Mouse (Mus musculus) NIH3T3 (cell line): ENCODE results near the gene Entpd7.

ENCODE experiments used
- DNase-seq: peaks from one replicate; pipeline ENCODE4 v3.0.0-alpha.2; 2012; ENCODE audit warnings: low read depth

Entpd7 gene

GRCm38 (mm10) chr19:43674730-43675524 is 14.5 kb upstream of the Entpd7 start, which contains the start of gene Slc25a28:
Gene Slc25a28, minus strand, starts transcription at chr19:43674881.
- peak; percentile 100 for DNase-seq

- peak; percentile 74 for DNase-seq
Observed at GRCm38 (mm10) chr19:43675525-43676400, 13.7 kb upstream of the Entpd7 start.

GRCm38 (mm10) chr19:43678467-43679003 is 10.9 kb upstream of the Entpd7 start:
- peak; percentile 16 for DNase-seq

GRCm38 (mm10) chr19:43679474-43679981 is 9.9 kb upstream of the Entpd7 start:
- no peak for DNase-seq

GRCm38 (mm10) chr19:43681541-43681940 is 7.9 kb upstream of the Entpd7 start:
- peak; percentile 40 for DNase-seq

GRCm38 (mm10) chr19:43692815-43693214 is 3.3 kb downstream of the Entpd7 start:
- no peak for DNase-seq

GRCm38 (mm10) chr19:43695514-43695964 is 6.1 kb downstream of the Entpd7 start:
- peak; percentile 46 for DNase-seq

- no peak for DNase-seq
Observed at GRCm38 (mm10) chr19:43697666-43698370, 8.3 kb downstream of the Entpd7 start.

GRCm38 (mm10) chr19:43699021-43699762 is 9.7 kb downstream of the Entpd7 start:
- DNase-seq: peak; percentile 24

- DNase-seq: no peak
Observed at GRCm38 (mm10) chr19:43699763-43700155, 10.3 kb downstream of the Entpd7 start.

GRCm38 (mm10) chr19:43704211-43704610 is 14.7 kb downstream of the Entpd7 start:
- no peak for DNase-seq

GRCm38 (mm10) chr19:43704787-43705497 is 15.5 kb downstream of the Entpd7 start:
- no peak for DNase-seq

GRCm38 (mm10) chr19:43708206-43708605 is 18.7 kb downstream of the Entpd7 start:
- no peak for DNase-seq

- no peak for DNase-seq
Observed at GRCm38 (mm10) chr19:43709317-43709716, 19.8 kb downstream of the Entpd7 start.

- DNase-seq: no peak
Observed at GRCm38 (mm10) chr19:43711159-43711916, 21.9 kb downstream of the Entpd7 start.

GRCm38 (mm10) chr19:43711971-43712370 is 22.5 kb downstream of the Entpd7 start:
- DNase-seq: no peak

GRCm38 (mm10) chr19:43720061-43720460 is 30.6 kb downstream of the Entpd7 start:
- no peak for DNase-seq

GRCm38 (mm10) chr19:43722891-43723290 is 33.4 kb downstream of the Entpd7 start:
- no peak for DNase-seq

GRCm38 (mm10) chr19:43723501-43723900 is 34.0 kb downstream of the Entpd7 start:
- no peak for DNase-seq
